Mouse (Mus musculus) embryonic facial prominence, embryonic 10.5 days (tissue): ENCODE measurements around the gene Zfp977. TPM values are rescaled to one million over a fixed set of nuclear protein-coding genes. Genes with fewer than 3 reads are reported as not detected.
"Not testable (repeated sequence)": the region's sequence is repeated elsewhere in the genome, so short reads cannot be mapped to it uniquely, and the experiment has no call there.

Experiments
- DNase-seq: peaks from one replicate; pipeline ENCODE4 v3.0.0-alpha.2; 2017; ENCODE audit warnings: low spot score
- H3K27ac ChIP-seq: fragments of 300-500 bp; sonication (generic); replicated peaks from 2 replicates; pipeline ENCODE4 v1.5.1; 2016; ENCODE audit warnings: mild to moderate bottlenecking
- H3K27me3 ChIP-seq: fragments of 300-500 bp; sonication (generic); replicated peaks from 2 replicates; pipeline ENCODE4 v1.6.1; 2016; ENCODE audit warnings: low read depth, mild to moderate bottlenecking; ENCODE audit not compliant: poor library complexity, severe bottlenecking
- H3K36me3 ChIP-seq: fragments of 300-500 bp; sonication (generic); replicated peaks from 2 replicates; pipeline ENCODE4 v1.6.1; 2016; ENCODE audit warnings: mild to moderate bottlenecking, moderate library complexity
- H3K4me1 ChIP-seq: fragments of 300-500 bp; sonication (generic); 2 replicates; pipeline ENCODE4 v1.6.1; 2016
- H3K4me3 ChIP-seq: fragments of 300-500 bp; sonication (generic); 2 replicates; pipeline ENCODE4 v1.5.1; 2016; ENCODE audit warnings: mild to moderate bottlenecking, moderate library complexity
- H3K9me3 ChIP-seq: fragments of 300-500 bp; sonication (generic); 2 replicates; pipeline ENCODE4 v1.6.1; 2016; ENCODE audit warnings: mild to moderate bottlenecking
- WGBS: fragments of 180-500 bp; shearing (Covaris S2); methylation state at CpG from one replicate; pipeline ENCODE4 v1.1.7; 2016; 5-methylcytosine and 5-hydroxymethylcytosine counted together
- microRNA-seq: library from miRNA; unstranded; fragments of <30 nt; microRNA quantifications from one replicate; pipeline ENCODE4, GENCODE M21; 2017
- polyA plus RNA-seq: library from polyadenylated mRNA; unstranded; fragments of >200 nt; fragmentation: Nextera tagmentation; extraction: Ambion mirVana; gene quantifications from 2 replicates; pipeline ENCODE4 v1.2.1, GENCODE M21; 2016

Gene Zfp977
- 0.89 and 1.4 TPM in 2 replicates for polyA plus RNA-seq

DNA sequence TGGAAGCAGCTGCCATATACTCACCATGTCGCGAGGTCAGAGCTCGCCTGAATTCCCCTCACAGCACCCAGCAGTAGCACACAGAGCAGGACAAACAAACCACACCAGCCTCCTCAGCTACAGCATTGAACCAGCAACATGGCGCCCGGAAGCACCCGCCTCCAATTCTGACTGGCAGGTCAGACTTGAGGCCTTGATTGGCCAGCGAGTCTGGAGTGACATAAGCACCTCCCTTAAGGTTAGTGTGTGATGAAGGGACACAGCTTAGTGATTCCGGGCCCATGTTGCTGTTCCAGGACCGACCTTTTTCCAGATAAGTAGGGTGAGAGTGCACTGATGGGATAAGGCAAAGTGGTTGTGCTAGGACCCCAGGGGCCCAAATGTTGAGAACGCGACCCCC lies at the start of gene Zfp977:
Gene Zfp977, minus strand, starts transcription at position 135 of the 400 bp plus-strand sequence.
- H3K9me3 ChIP-seq, result peaks cover 56% of the 10 kb centered on the region
- H3K27me3 ChIP-seq, result not testable (repeated sequence)

DNA sequence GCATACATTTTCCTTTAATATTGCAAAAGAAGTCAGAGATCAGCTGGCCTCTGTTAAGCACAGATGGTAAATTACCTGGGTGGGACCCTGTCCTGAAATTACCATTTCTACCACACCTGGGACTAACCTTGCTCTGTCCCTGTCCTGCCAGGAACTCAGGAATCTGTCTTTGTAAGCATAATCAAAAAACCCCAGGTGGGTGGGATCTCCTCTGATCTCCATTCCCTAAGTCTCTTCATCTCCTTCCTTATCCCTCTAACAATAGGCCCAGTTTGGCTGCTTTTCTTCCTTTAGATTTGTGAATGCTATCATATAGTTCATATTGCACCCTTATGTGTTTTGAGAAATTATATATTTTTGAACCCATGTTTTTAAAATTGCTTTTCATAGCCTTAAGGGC lies 38.7 kb upstream of the Zfp977 start:
- H3K27ac ChIP-seq, DNase-seq, H3K27me3 ChIP-seq, H3K4me1 ChIP-seq, H3K36me3 ChIP-seq, H3K4me3 ChIP-seq: not testable (repeated sequence)
- H3K9me3 ChIP-seq, result peaks cover 50% of the 10 kb centered on the region

More for the DNA sequence above, at the start of gene Zfp977:
- H3K4me1 ChIP-seq, DNase-seq, H3K27ac ChIP-seq, H3K4me3 ChIP-seq, H3K36me3 ChIP-seq: not testable (repeated sequence)
- 88% methylated on average over 11 of the region's 11 CpGs for WGBS

DNA sequence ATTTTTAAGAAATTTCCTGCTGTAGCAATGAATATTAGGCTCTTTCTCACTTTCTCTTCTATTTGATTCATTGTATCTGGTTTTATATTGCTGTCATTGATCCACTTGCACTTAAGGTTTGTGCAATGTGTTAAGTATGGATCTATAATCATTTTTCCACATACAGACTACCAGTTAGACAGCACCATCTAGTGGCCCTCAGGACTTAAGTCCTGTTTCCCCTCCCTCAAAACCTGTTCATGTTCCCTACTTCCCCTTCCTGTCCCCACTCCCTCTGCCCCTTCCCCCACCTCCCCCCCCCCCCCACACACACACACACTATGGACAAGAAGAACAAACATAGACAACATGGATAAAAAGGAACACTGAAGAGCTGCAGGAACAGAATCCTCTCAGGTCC lies 3.3 kb upstream of the Zfp977 start:
- H3K4me1 ChIP-seq, H3K27me3 ChIP-seq, H3K36me3 ChIP-seq, H3K4me3 ChIP-seq, DNase-seq, H3K27ac ChIP-seq: not testable (repeated sequence)
- H3K9me3 ChIP-seq, result peaks cover 57% of the 10 kb centered on the region

DNA sequence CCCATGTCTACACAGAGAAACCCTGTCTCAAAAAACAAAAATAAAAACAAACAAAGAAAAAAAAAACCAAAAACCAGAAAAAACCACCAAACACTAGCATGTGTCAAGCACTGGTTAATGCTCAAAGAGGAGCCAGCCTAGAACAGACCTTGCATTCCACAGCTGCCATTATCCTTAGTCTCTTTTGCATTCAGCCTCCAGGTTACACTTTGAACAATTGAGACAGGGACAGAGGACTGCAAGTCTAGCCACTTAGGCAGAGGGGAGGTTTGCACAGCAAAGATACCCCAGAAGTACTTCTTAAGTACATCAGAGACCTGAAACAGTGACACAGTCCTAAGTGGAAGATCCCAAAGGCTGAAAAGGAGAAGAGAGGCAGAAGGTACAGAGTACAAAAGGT lies 1.0 kb downstream of the Zfp977 start:
- not testable (repeated sequence) for H3K27ac ChIP-seq, DNase-seq, H3K4me1 ChIP-seq, H3K4me3 ChIP-seq, H3K27me3 ChIP-seq, H3K36me3 ChIP-seq
- peaks cover 62% of the 10 kb centered on the region for H3K9me3 ChIP-seq

DNA sequence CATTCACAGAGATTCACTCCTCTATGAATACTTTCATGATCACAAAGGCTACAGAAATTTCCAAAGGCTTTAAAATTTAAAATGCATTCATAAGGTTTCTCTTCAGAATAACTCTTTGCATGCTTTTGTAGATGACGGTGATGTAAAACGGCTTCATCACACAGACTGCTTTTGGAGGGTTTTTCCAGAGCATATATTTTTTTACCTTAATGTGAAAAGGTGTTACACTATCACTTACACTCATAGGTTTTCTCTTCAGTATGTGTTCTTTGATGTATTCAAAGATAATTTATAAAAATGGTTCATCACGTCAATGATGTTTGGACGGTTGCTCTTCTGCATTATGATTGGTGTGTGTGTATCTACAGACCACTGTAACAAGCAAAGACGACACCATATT lies 13.9 kb downstream of the Zfp977 start, which contains the start of gene Gm21028:
Gene Gm21028, minus strand, starts transcription at position 101 of the 400 bp plus-strand sequence.
- H3K4me3 ChIP-seq, result no peak within 1 kb of the TSS
- no peak for DNase-seq
- H3K27ac ChIP-seq, result no peak within 1 kb of the TSS
- no peaks in the 10 kb centered on the region for H3K27me3 ChIP-seq
- H3K36me3 ChIP-seq, result peaks cover 5% of the 10 kb centered on the region; the same call in 1 of the 2 replicates
- H3K4me1 ChIP-seq, result no peaks in the 10 kb centered on the region
- H3K9me3 ChIP-seq, result peaks cover 75% of the 10 kb centered on the region
- whole genome bisulfite sequencing, result 94% methylated on average over 5 of the region's 5 CpGs

DNA sequence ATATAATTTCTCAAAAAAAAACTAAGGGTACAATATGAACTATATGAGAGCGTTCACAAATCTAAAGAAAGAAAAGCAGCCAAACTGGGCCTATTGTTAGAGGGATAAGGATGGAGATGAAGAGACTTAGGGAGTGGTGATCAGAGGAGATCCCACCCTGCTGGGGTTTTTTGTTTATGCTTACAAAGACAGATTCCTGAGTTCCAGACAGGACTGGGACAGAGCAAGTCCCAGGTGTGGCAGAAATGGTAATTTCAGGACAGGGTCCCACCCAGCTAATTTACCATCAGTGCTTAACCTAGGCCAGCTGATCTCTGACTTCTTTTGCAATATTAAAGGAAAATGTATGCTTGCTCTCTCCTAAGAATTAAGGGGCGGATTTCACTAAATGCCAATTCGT lies 40.6 kb downstream of the Zfp977 start:
- 81% methylated on average over 3 of the region's 3 CpGs for WGBS
- Histone ChIP-seq H3K27ac (no peak overlapping the region), H3K36me3 (no peaks in the 10 kb centered on the region), H3K9me3 (peaks cover 34% of the 10 kb centered on the region), H3K4me3 (no peak overlapping the region), H3K27me3 (no peaks in the 10 kb centered on the region), H3K4me1 (no peaks in the 10 kb centered on the region)
- DNase-seq, result no peak

Small RNAs within 50 kb of the gene (microRNA-seq; reads per million reads assigned to microRNA genes)
- gene Gm24938, result not detected

Other genes with a start within 250 kb of the Zfp977 start
- gene 4933421I07Rik, start 144.4 kb downstream of the Zfp977 start, polyA plus RNA-seq, result not detected in 2 replicates
- gene Zfp141, start 86.8 kb downstream of the Zfp977 start, polyA plus RNA-seq, result 15.0 and 15.8 TPM in 2 replicates
- not detected in 2 replicates for gene Gm21028, start 14.0 kb downstream of the Zfp977 start, polyA plus RNA-seq
- 3.3 and 3.9 TPM in 2 replicates for gene Zfp976, start 50.0 kb upstream of the Zfp977 start, polyA plus RNA-seq
- gene Zfp975, start 100.2 kb upstream of the Zfp977 start, polyA plus RNA-seq, result 9.9 and 11.7 TPM in 2 replicates
- gene Gm17067, start 134.5 kb upstream of the Zfp977 start, polyA plus RNA-seq, result not detected in 2 replicates
- not detected in 2 replicates for gene Vmn2r62, start 201.0 kb upstream of the Zfp977 start, polyA plus RNA-seq